Mouse (Mus musculus) liver, embryonic 16.5 days (tissue): Measurements from ENCODE around the gene Pex12. TPM values are rescaled to one million over a fixed set of nuclear protein-coding genes. Genes with fewer than 3 reads are reported as not detected.
A peak's percentile ranks its signal among the peaks of the same experiment; 100 is the strongest.

ENCODE experiments used
- ATAC-seq: fragments of 200-750 bp; cut with Nextera tagmentation; 2 replicates; pipeline ENCODE4 v1.8.0; 2017; ENCODE audit warnings: low read depth, mild to moderate bottlenecking, moderate number of reproducible peaks, moderate library complexity
- H3K27ac ChIP-seq: fragments of 300-500 bp; sonication (generic); 2 replicates; pipeline ENCODE4 v1.5.1; 2014; ENCODE audit warnings: mild to moderate bottlenecking, low read length
- H3K27me3 ChIP-seq: fragments of 300-500 bp; sonication (generic); 2 replicates; pipeline ENCODE4 v1.6.1; 2014; ENCODE audit warnings: low read depth, low read length, mixed read lengths; ENCODE audit not compliant: control insufficient read depth, insufficient read depth
- H3K36me3 ChIP-seq: fragments of 300-500 bp; sonication (generic); 2 replicates; pipeline ENCODE4 v1.6.1; 2014; ENCODE audit warnings: mild to moderate bottlenecking; ENCODE audit not compliant: control insufficient read depth, insufficient read depth
- H3K4me1 ChIP-seq: fragments of 300-500 bp; sonication (generic); 2 replicates; pipeline ENCODE4 v1.6.1; 2014; ENCODE audit warnings: low read depth, low read length, mixed read lengths; ENCODE audit not compliant: control insufficient read depth
- H3K4me2 ChIP-seq: fragments of 300-500 bp; sonication (generic); 2 replicates; pipeline ENCODE4 v1.6.1; 2014; ENCODE audit warnings: low read depth, low read length, mixed read lengths
- H3K4me3 ChIP-seq: fragments of 300-500 bp; sonication (generic); 2 replicates; pipeline ENCODE4 v1.5.1; 2014; ENCODE audit warnings: low read depth, mild to moderate bottlenecking, low read length
- H3K9ac ChIP-seq: fragments of 300-500 bp; sonication (generic); 2 replicates; pipeline ENCODE4 v1.6.1; 2014; ENCODE audit warnings: low read depth, low read length
- H3K9me3 ChIP-seq: fragments of 300-500 bp; sonication (generic); replicated peaks from 2 replicates; pipeline ENCODE4 v1.6.1; 2016; ENCODE audit warnings: low read length; ENCODE audit not compliant: control insufficient read depth
- WGBS: fragments of 180-500 bp; shearing (Covaris S2); extraction: QIAGEN DNeasy Blood & Tissue Kit; methylation state at CpG from one replicate; pipeline ENCODE4 v1.1.7; 2014; ENCODE audit not compliant: insufficient replicate concordance; 5-methylcytosine and 5-hydroxymethylcytosine counted together
- polyA plus RNA-seq: library from polyadenylated mRNA; unstranded; fragments of >200 nt; fragmentation: Nextera tagmentation; extraction: Ambion mirVana; gene quantifications from 2 replicates; pipeline ENCODE4 v1.2.1, GENCODE M21; 2015

Gene Pex12
- polyA plus RNA-seq, 1 experiment from 2014 or later = 6.2 TPM

GRCm38 (mm10) chr11:83292251-83292587, 10.2 kb downstream of the Pex12 start:
- peaks cover 34% of the 10 kb centered on the region for H3K4me1 ChIP-seq
- H3K4me3 ChIP-seq = peak overlapping the region; percentile 83
- peak overlapping the region; percentile 72 for H3K27ac ChIP-seq
- no peaks in the 10 kb centered on the region for H3K9me3 ChIP-seq
- H3K4me2 ChIP-seq = peak overlapping the region; percentile 69
- H3K27me3 ChIP-seq = no peaks in the 10 kb centered on the region
- peak overlapping the region; percentile 74 for H3K9ac ChIP-seq
- WGBS = 1% methylated on average over 5 of the region's 5 CpGs
- no peak for ATAC-seq
- peaks cover 16% of the 10 kb centered on the region for H3K36me3 ChIP-seq

- Histone ChIP-seq H3K4me1 (peaks cover 35% of the 10 kb centered on the region), H3K4me3 (peak overlapping the region; percentile 83), H3K27me3 (no peaks in the 10 kb centered on the region), H3K9me3 (no peaks in the 10 kb centered on the region), H3K9ac (peak overlapping the region; percentile 74), H3K27ac (peak overlapping the region; percentile 90), H3K36me3 (peaks cover 12% of the 10 kb centered on the region; the same call in 1 of the 2 replicates), H3K4me2 (peak overlapping the region; percentile 79)
- WGBS = under 1% methylated on average over 38 of the region's 38 CpGs
- ATAC-seq = peak; percentile 94
Observed at GRCm38 (mm10) chr11:83291375-83292250, 10.8 kb downstream of the Pex12 start.

- Histone ChIP-seq H3K9me3 (no peaks in the 10 kb centered on the region), H3K4me2 (no peak overlapping the region), H3K36me3 (no peaks in the 10 kb centered on the region; the same call in 1 of the 2 replicates), H3K4me3 (no peak overlapping the region), H3K9ac (no peak overlapping the region), H3K27me3 (no peaks in the 10 kb centered on the region), H3K27ac (no peak overlapping the region), H3K4me1 (peaks cover 35% of the 10 kb centered on the region)
- 68% methylated on average over 2 of the region's 2 CpGs for WGBS
- ATAC-seq = no peak
Observed at GRCm38 (mm10) chr11:83289633-83290032, 12.8 kb downstream of the Pex12 start.

- H3K27me3 ChIP-seq = no peaks in the 10 kb centered on the region
- ATAC-seq = no peak
- no peak overlapping the region for H3K4me3 ChIP-seq
- H3K9ac ChIP-seq = no peak overlapping the region
- H3K36me3 ChIP-seq = 0 out of 2 replicates have a peak, but pooled peaks cover under 1% of the 10 kb centered on the region
- no peak overlapping the region for H3K27ac ChIP-seq
- H3K4me1 ChIP-seq = peaks cover 33% of the 10 kb centered on the region
- H3K4me2 ChIP-seq = no peak overlapping the region
- no peaks in the 10 kb centered on the region for H3K9me3 ChIP-seq
- WGBS = 84% methylated on average over 5 of the region's 5 CpGs
Observed at GRCm38 (mm10) chr11:83289036-83289435, 13.3 kb downstream of the Pex12 start.

GRCm38 (mm10) chr11:83286566-83286965, 15.8 kb downstream of the Pex12 start, which contains the start of gene Slfn14:
Gene Slfn14, minus strand, starts transcription at chr11:83286726.
- Histone ChIP-seq H3K4me1 (peaks cover 26% of the 10 kb centered on the region), H3K4me3 (peak within 1 kb of the TSS; percentile 63), H3K4me2 (peak within 1 kb of the TSS; percentile 50), H3K27ac (peak within 1 kb of the TSS; percentile 92), H3K36me3 (peaks cover 21% of the 10 kb centered on the region), H3K27me3 (no peaks in the 10 kb centered on the region), H3K9me3 (no peaks in the 10 kb centered on the region), H3K9ac (peak within 1 kb of the TSS; percentile 57)
- ATAC-seq = peak; percentile 88
- 27% methylated on average over 1 of the region's 1 CpGs for WGBS

- peaks cover 26% of the 10 kb centered on the region for H3K36me3 ChIP-seq
- peaks cover 22% of the 10 kb centered on the region for H3K4me1 ChIP-seq
- H3K27me3 ChIP-seq = no peaks in the 10 kb centered on the region
- H3K9me3 ChIP-seq = no peaks in the 10 kb centered on the region
- H3K9ac ChIP-seq = peak overlapping the region; percentile 57
- H3K27ac ChIP-seq = peak overlapping the region; percentile 92
- 62% methylated on average over 4 of the region's 4 CpGs for WGBS
- peak overlapping the region; percentile 50 for H3K4me2 ChIP-seq
- peak overlapping the region; percentile 63 for H3K4me3 ChIP-seq
- ATAC-seq = no peak
Observed at GRCm38 (mm10) chr11:83285627-83286026, 16.8 kb downstream of the Pex12 start.

- WGBS = 45% methylated on average over 2 of the region's 2 CpGs
- no peak for ATAC-seq
- Histone ChIP-seq H3K27ac (no peak overlapping the region), H3K4me1 (peaks cover 10% of the 10 kb centered on the region), H3K4me3 (peak overlapping the region; percentile 39), H3K36me3 (peaks cover 48% of the 10 kb centered on the region), H3K4me2 (peak overlapping the region; percentile 50), H3K9me3 (no peaks in the 10 kb centered on the region), H3K27me3 (peaks cover 2% of the 10 kb centered on the region; the same call in 1 of the 2 replicates), H3K9ac (no peak overlapping the region)
Observed at GRCm38 (mm10) chr11:83282084-83282483, 20.3 kb downstream of the Pex12 start.

GRCm38 (mm10) chr11:83279691-83280090, 22.7 kb downstream of the Pex12 start:
- Histone ChIP-seq H3K27me3 (peaks cover 13% of the 10 kb centered on the region; the same call in 1 of the 2 replicates), H3K9ac (no peak overlapping the region), H3K9me3 (no peaks in the 10 kb centered on the region), H3K4me3 (no peak overlapping the region), H3K27ac (no peak overlapping the region), H3K4me2 (no peak overlapping the region), H3K4me1 (peaks cover 7% of the 10 kb centered on the region; the same call in 1 of the 2 replicates), H3K36me3 (peaks cover 64% of the 10 kb centered on the region)
- no peak for ATAC-seq
- WGBS = 71% methylated on average over 6 of the region's 6 CpGs

GRCm38 (mm10) chr11:83279024-83279423, 23.4 kb downstream of the Pex12 start:
- WGBS = 73% methylated on average over 4 of the region's 4 CpGs
- no peak overlapping the region for H3K4me3 ChIP-seq
- ATAC-seq = no peak
- H3K27ac ChIP-seq = no peak overlapping the region
- no peak overlapping the region for H3K9ac ChIP-seq
- H3K9me3 ChIP-seq = no peaks in the 10 kb centered on the region
- peaks cover 65% of the 10 kb centered on the region for H3K36me3 ChIP-seq
- H3K4me1 ChIP-seq = peaks cover 7% of the 10 kb centered on the region; the same call in 1 of the 2 replicates
- H3K4me2 ChIP-seq = no peak overlapping the region
- H3K27me3 ChIP-seq = peaks cover 13% of the 10 kb centered on the region; the same call in 1 of the 2 replicates
